Mouse (Mus musculus): ENCODE results near the gene Rfx2. TPM values are rescaled to one million over a fixed set of nuclear protein-coding genes. Genes with fewer than 3 reads are reported as not detected.
A peak's percentile ranks its signal among the peaks of the same experiment; 100 is the strongest.

Gene Rfx2
- polyA plus RNA-seq, 1 experiment: 1.4 TPM

DNA sequence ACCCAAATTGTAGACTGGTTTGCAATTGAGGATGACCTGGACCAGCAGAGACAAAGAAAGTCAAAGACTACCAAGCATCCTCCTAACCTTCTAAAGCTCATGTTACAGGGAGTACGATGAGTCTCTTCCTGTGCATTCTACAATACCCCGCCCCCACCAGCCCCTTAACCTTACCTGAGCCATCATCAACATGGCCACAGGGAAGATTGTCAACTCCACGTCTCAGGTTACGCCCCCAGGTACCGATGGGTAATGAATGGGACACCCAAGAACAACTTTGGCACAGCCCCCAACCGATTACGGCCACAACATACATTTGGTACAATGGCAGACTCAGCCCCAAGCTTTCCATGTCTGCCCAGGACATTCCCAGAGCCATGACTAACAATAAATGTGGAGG lies 9.7 kb upstream of the Rfx2 start:
- TF ChIP-seq GATA1 (IDR thresholded peaks at IDR 0.05; ENCODE audit: borderline replicate concordance, low read length) (no peak), FLI1 (IDR thresholded peaks at IDR 0.05; ENCODE audit: low read length) (no peak)
- no peaks in the 10 kb centered on the region for H3K36me3 ChIP-seq (replicated peaks; ENCODE audit: low read length)
- H3K27me3 ChIP-seq (replicated peaks): peaks cover 58% of the 10 kb centered on the region
- peaks cover 26% of the 10 kb centered on the region for H3K4me1 ChIP-seq
- H3K9me3 ChIP-seq: no peaks in the 10 kb centered on the region
- H3K4me3 ChIP-seq (replicated peaks): no peak overlapping the region

GRCm38 (mm10) chr17:56836336-56836735 lies 5.5 kb upstream of the Rfx2 start:
- TF ChIP-seq FLI1 (IDR thresholded peaks at IDR 0.05; ENCODE audit: low read length) (no peak), GATA1 (IDR thresholded peaks at IDR 0.05; ENCODE audit: borderline replicate concordance, low read length) (no peak)
- Histone ChIP-seq H3K4me1 (peaks cover 14% of the 10 kb centered on the region), H3K4me3 (replicated peaks) (no peak overlapping the region), H3K27me3 (replicated peaks) (peaks cover 53% of the 10 kb centered on the region), H3K36me3 (replicated peaks; ENCODE audit: low read length) (no peaks in the 10 kb centered on the region), H3K9me3 (no peaks in the 10 kb centered on the region)

DNA sequence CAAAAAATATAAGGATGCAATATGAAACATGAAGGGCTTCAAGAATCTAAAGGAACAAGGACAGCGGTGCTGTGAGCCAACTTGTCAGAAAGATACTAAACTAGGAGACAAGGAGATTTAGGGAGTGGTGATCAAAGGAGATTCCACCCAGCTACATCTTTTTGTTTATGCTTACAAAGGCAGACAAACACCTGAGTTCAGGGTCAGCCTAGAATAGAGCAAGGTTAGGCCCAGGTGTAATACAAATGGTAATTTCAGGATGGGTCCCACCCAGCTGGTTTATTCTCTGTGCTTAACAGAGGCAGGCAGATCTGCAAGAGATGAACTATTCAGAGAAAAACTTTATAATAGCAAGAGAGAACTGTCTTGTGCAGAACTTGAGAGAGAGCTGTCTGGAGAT lies 2.6 kb upstream of the Rfx2 start:
- Histone ChIP-seq H3K36me3 (replicated peaks; ENCODE audit: low read length) (no peaks in the 10 kb centered on the region), H3K4me1 (peaks cover 26% of the 10 kb centered on the region), H3K27me3 (replicated peaks) (peaks cover 49% of the 10 kb centered on the region), H3K9me3 (no peaks in the 10 kb centered on the region), H3K4me3 (replicated peaks) (no peak overlapping the region)
- TF ChIP-seq FLI1 (IDR thresholded peaks at IDR 0.05; ENCODE audit: low read length) (no peak), GATA1 (IDR thresholded peaks at IDR 0.05; ENCODE audit: borderline replicate concordance, low read length) (no peak)

DNA sequence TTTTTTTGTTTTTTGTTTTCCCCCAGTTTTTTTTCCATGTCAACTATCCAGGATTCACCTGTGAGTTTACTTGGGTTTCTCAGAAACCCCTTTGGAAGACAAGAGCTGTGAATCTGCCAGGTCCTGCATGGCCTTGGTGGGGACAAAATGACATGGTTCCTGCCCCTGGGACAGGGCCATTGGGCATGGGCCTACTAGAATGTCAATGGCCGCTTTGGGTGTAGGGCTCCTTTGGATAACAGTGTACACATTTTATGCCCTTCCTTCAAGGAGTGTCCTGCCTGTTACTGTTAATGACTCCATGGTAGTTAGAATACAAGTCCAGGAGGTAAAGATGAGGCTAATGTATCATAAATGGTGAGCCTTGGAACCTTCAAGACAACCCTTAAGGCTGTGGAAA lies 2.1 kb upstream of the Rfx2 start:
- Histone ChIP-seq H3K36me3 (replicated peaks; ENCODE audit: low read length) (no peaks in the 10 kb centered on the region), H3K4me1 (peaks cover 26% of the 10 kb centered on the region), H3K4me3 (replicated peaks) (no peak overlapping the region), H3K9me3 (no peaks in the 10 kb centered on the region), H3K27me3 (replicated peaks) (peaks cover 45% of the 10 kb centered on the region)
- TF ChIP-seq FLI1 (IDR thresholded peaks at IDR 0.05; ENCODE audit: low read length) (no peak), GATA1 (IDR thresholded peaks at IDR 0.05; ENCODE audit: borderline replicate concordance, low read length) (no peak)

DNA sequence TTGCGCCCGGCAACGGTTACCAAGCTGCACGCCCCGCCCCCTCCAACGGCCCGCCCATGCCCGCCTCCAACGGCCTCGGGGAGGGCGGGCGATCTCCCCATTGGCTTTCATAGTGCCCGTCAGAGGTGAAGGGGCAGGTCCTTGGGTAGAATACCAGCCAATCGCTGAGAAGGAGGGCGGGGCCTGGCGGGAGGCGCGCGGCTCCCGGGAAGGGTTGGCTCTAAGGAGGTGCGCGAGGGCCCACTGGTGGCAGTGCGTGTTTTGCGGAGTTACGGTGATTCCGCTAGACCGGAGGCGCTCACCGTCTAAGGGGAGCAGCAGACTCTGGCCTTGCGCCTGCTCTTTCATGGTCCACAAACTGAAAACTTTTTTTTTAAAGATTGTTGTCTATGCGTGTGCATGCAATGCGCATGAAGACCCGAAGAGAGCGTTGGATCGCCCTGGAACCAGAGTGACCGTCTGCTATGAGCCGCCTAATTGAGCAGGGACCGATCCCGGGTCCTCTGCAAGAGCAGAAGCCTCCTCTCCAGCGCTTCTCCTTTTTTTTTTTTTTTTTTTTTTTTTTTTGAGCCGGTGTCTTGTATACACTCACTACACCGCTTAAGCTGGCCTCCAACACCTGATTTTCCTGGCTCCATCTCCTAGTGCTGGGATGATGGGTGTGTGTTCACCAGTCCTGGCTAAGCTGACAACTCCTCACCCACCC lies 451 bp upstream of the Rfx2 start:
- peak overlapping the region; percentile 91 for H3K4me3 ChIP-seq (replicated peaks)

GRCm38 (mm10) chr17:56829795-56830194 lies 1.0 kb downstream of the Rfx2 start:
- Histone ChIP-seq H3K27me3 (replicated peaks) (peaks cover 38% of the 10 kb centered on the region), H3K4me3 (replicated peaks) (no peak overlapping the region), H3K36me3 (replicated peaks; ENCODE audit: low read length) (no peaks in the 10 kb centered on the region), H3K9me3 (no peaks in the 10 kb centered on the region), H3K4me1 (peaks cover 48% of the 10 kb centered on the region)
- TF ChIP-seq GATA1 (IDR thresholded peaks at IDR 0.05; ENCODE audit: borderline replicate concordance, low read length): no peak
- no peak for TF ChIP-seq FLI1 (IDR thresholded peaks at IDR 0.05; ENCODE audit: low read length)

More for the DNA sequence above, 451 bp upstream of the Rfx2 start:
- Histone ChIP-seq H3K27me3 (replicated peaks) (peaks cover 43% of the 10 kb centered on the region), H3K9me3 (no peaks in the 10 kb centered on the region), H3K36me3 (replicated peaks; ENCODE audit: low read length) (no peaks in the 10 kb centered on the region), H3K4me1 (peaks cover 41% of the 10 kb centered on the region)
- no peak for TF ChIP-seq FLI1 (IDR thresholded peaks at IDR 0.05; ENCODE audit: low read length)
- no peak for TF ChIP-seq GATA1 (IDR thresholded peaks at IDR 0.05; ENCODE audit: borderline replicate concordance, low read length)

DNA sequence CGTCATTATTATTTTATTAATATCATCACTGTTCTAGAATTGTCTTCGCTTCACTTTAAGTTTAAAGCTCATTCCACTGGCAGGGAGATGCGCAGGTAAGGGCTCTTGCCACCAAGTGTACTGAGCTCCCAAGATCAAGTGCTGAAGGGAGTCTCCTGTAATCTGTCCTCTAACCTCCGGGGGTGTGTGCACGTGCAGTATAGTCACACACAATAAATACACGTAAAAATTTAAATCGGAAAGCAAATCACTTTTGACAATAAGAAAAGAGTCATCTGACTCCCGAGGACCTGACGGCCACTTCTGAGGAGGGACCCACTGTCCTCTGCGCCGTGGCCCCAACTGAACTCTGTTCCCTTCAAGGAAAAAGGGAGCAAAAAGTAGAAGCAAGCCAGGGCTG lies 1.6 kb downstream of the Rfx2 start:
- no peaks in the 10 kb centered on the region for H3K9me3 ChIP-seq
- peaks cover 54% of the 10 kb centered on the region for H3K4me1 ChIP-seq
- no peak overlapping the region for H3K4me3 ChIP-seq (replicated peaks)
- peaks cover 41% of the 10 kb centered on the region for H3K27me3 ChIP-seq (replicated peaks)
- no peaks in the 10 kb centered on the region for H3K36me3 ChIP-seq (replicated peaks; ENCODE audit: low read length)
- TF ChIP-seq FLI1 (IDR thresholded peaks at IDR 0.05; ENCODE audit: low read length) (no peak), GATA1 (IDR thresholded peaks at IDR 0.05; ENCODE audit: borderline replicate concordance, low read length) (no peak)

- peaks cover 42% of the 10 kb centered on the region for H3K27me3 ChIP-seq (replicated peaks)
- TF ChIP-seq GATA1 (IDR thresholded peaks at IDR 0.05; ENCODE audit: borderline replicate concordance, low read length): no peak
- TF ChIP-seq FLI1 (IDR thresholded peaks at IDR 0.05; ENCODE audit: low read length): no peak
- H3K4me3 ChIP-seq (replicated peaks): no peak overlapping the region
- H3K9me3 ChIP-seq: no peaks in the 10 kb centered on the region
- peaks cover 63% of the 10 kb centered on the region for H3K4me1 ChIP-seq
- no peaks in the 10 kb centered on the region for H3K36me3 ChIP-seq (replicated peaks; ENCODE audit: low read length)
These were observed 4.1 kb downstream of the Rfx2 start for GRCm38 (mm10) chr17:56826718-56827117.

DNA sequence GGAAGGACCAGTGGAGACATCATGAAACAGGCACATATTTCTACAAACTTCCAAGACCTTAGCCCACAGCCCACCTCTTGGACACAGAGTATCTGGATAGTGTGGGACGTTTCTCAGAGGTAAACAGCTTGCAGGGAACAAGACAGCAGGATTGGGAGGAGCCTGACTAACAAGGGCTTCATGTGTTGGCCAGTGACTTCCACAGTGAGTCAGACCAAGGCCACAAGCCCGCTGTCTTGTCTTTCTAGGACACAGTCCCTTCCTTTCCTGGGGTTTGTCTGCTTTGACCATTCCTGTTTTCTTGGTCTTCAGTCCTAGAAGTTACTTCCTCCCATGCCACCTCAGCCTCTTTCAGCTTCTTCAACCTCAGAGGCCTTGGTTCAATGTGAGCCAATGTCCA lies 7.5 kb downstream of the Rfx2 start:
- no peak overlapping the region for H3K4me3 ChIP-seq (replicated peaks)
- peaks cover 61% of the 10 kb centered on the region for H3K4me1 ChIP-seq
- peaks cover 38% of the 10 kb centered on the region for H3K27me3 ChIP-seq (replicated peaks)
- no peaks in the 10 kb centered on the region for H3K9me3 ChIP-seq
- no peaks in the 10 kb centered on the region for H3K36me3 ChIP-seq (replicated peaks; ENCODE audit: low read length)
- TF ChIP-seq GATA1 (IDR thresholded peaks at IDR 0.05; ENCODE audit: borderline replicate concordance, low read length) (no peak), FLI1 (IDR thresholded peaks at IDR 0.05; ENCODE audit: low read length) (no peak)

GRCm38 (mm10) chr17:56822380-56822779 lies 8.4 kb downstream of the Rfx2 start:
- no peaks in the 10 kb centered on the region for H3K36me3 ChIP-seq (replicated peaks; ENCODE audit: low read length)
- TF ChIP-seq GATA1 (IDR thresholded peaks at IDR 0.05; ENCODE audit: borderline replicate concordance, low read length): no peak
- TF ChIP-seq FLI1 (IDR thresholded peaks at IDR 0.05; ENCODE audit: low read length): no peak
- H3K27me3 ChIP-seq (replicated peaks): peaks cover 35% of the 10 kb centered on the region
- H3K4me3 ChIP-seq (replicated peaks): no peak overlapping the region
- no peaks in the 10 kb centered on the region for H3K9me3 ChIP-seq
- H3K4me1 ChIP-seq: peaks cover 57% of the 10 kb centered on the region
